Mouse (Mus musculus) embryo, embryonic 11.5 days (tissue): ENCODE measurements around the gene Ptpn11.
A peak's percentile ranks its signal among the peaks of the same experiment; 100 is the strongest.
"Not testable (repeated sequence)": the region's sequence is repeated elsewhere in the genome, so short reads cannot be mapped to it uniquely, and the experiment has no call there.

Source experiments
- DNase-seq: peaks from one replicate; pipeline ENCODE4 v3.0.0-alpha.2; 2012; ENCODE audit warnings: low read depth, low spot score

Ptpn11 gene

GRCm38 (mm10) chr5:121190836-121191583 lies at the start of gene Ptpn11:
Gene Ptpn11 (minus strand): TSS chr5:121191397.
- DNase-seq, result peak; percentile 68

- no peak for DNase-seq
These were observed 48.6 kb upstream of the Ptpn11 start for GRCm38 (mm10) chr5:121239846-121240245.

- no peak for DNase-seq
These were observed 47.0 kb upstream of the Ptpn11 start for GRCm38 (mm10) chr5:121238208-121238607.

GRCm38 (mm10) chr5:121236171-121236570 lies 45.0 kb upstream of the Ptpn11 start:
- no peak for DNase-seq

GRCm38 (mm10) chr5:121233726-121234125 lies 42.5 kb upstream of the Ptpn11 start:
- no peak for DNase-seq

GRCm38 (mm10) chr5:121232789-121233188 lies 41.6 kb upstream of the Ptpn11 start:
- DNase-seq, result no peak

GRCm38 (mm10) chr5:121230811-121231210 lies 39.6 kb upstream of the Ptpn11 start:
- no peak for DNase-seq

GRCm38 (mm10) chr5:121229182-121229581 lies 38.0 kb upstream of the Ptpn11 start:
- no peak for DNase-seq

- DNase-seq, result not testable (repeated sequence)
These were observed 36.1 kb upstream of the Ptpn11 start for GRCm38 (mm10) chr5:121227330-121227729.

GRCm38 (mm10) chr5:121226845-121227244 lies 35.6 kb upstream of the Ptpn11 start:
- DNase-seq, result no peak

- no peak for DNase-seq
These were observed 35.2 kb upstream of the Ptpn11 start for GRCm38 (mm10) chr5:121226406-121226805.

- no peak for DNase-seq
These were observed 34.7 kb upstream of the Ptpn11 start for GRCm38 (mm10) chr5:121225854-121226253.

- DNase-seq, result no peak
These were observed 33.7 kb upstream of the Ptpn11 start for GRCm38 (mm10) chr5:121224856-121225255.

- not testable (repeated sequence) for DNase-seq
These were observed 32.8 kb upstream of the Ptpn11 start for GRCm38 (mm10) chr5:121224020-121224419.

- DNase-seq, result no peak
These were observed 30.2 kb upstream of the Ptpn11 start for GRCm38 (mm10) chr5:121221328-121221850.

GRCm38 (mm10) chr5:121220732-121221301 lies 29.6 kb upstream of the Ptpn11 start:
- DNase-seq, result no peak

GRCm38 (mm10) chr5:121219980-121220731 lies 29.0 kb upstream of the Ptpn11 start, which contains the start of gene Hectd4:
Gene Hectd4 (plus strand): TSS chr5:121220219.
- DNase-seq, result peak; percentile 94

GRCm38 (mm10) chr5:121219190-121219589 lies 28.0 kb upstream of the Ptpn11 start:
- no peak for DNase-seq

- no peak for DNase-seq
These were observed 26.1 kb upstream of the Ptpn11 start for GRCm38 (mm10) chr5:121217313-121217634.

GRCm38 (mm10) chr5:121216584-121217312 lies 25.6 kb upstream of the Ptpn11 start:
- not testable (repeated sequence) for DNase-seq

- no peak for DNase-seq
These were observed 24.9 kb upstream of the Ptpn11 start for GRCm38 (mm10) chr5:121216126-121216446.
